Mouse (Mus musculus) midbrain, embryonic 12.5 days (tissue): ENCODE measurements around the gene Sesn3. TPM values are rescaled to one million over a fixed set of nuclear protein-coding genes. Genes with fewer than 3 reads are reported as not detected.
"Not testable (repeated sequence)": the region's sequence is repeated elsewhere in the genome, so short reads cannot be mapped to it uniquely, and the experiment has no call there.

Source experiments
- ATAC-seq: fragments of 200-750 bp; cut with Nextera tagmentation; 2 replicates; pipeline ENCODE4 v1.8.0; 2017; ENCODE audit warnings: low read depth, moderate TSS enrichment, moderate library complexity; ENCODE audit not compliant: low FRiP score
- H3K27ac ChIP-seq: fragments of 300-500 bp; sonication (generic); replicated peaks from 2 replicates; pipeline ENCODE4 v1.5.1; 2016; ENCODE audit warnings: mild to moderate bottlenecking
- H3K27me3 ChIP-seq: fragments of 300-500 bp; sonication (generic); 2 replicates; pipeline ENCODE4 v1.6.1; 2016; ENCODE audit warnings: mild to moderate bottlenecking
- H3K36me3 ChIP-seq: fragments of 300-500 bp; sonication (generic); 2 replicates; pipeline ENCODE4 v1.6.1; 2016
- H3K4me1 ChIP-seq: fragments of 300-500 bp; sonication (generic); 2 replicates; pipeline ENCODE4 v1.6.1; 2016
- H3K4me2 ChIP-seq: fragments of 300-500 bp; sonication (generic); replicated peaks from 2 replicates; pipeline ENCODE4 v1.6.1; 2016; ENCODE audit warnings: mild to moderate bottlenecking, moderate library complexity
- H3K4me3 ChIP-seq: fragments of 300-500 bp; sonication (generic); 2 replicates; pipeline ENCODE4 v1.5.1; 2016; ENCODE audit warnings: mild to moderate bottlenecking
- H3K9ac ChIP-seq: fragments of 300-500 bp; sonication (generic); replicated peaks from 2 replicates; pipeline ENCODE4 v1.6.1; 2016; ENCODE audit warnings: mild to moderate bottlenecking, moderate library complexity
- H3K9me3 ChIP-seq: fragments of 300-500 bp; sonication (generic); 2 replicates; pipeline ENCODE4 v1.6.1; 2016; ENCODE audit warnings: mild to moderate bottlenecking
- WGBS: fragments of 180-500 bp; shearing (Covaris S2); methylation state at CpG from one replicate; pipeline ENCODE4 v1.1.7; 2016; 5-methylcytosine and 5-hydroxymethylcytosine counted together
- polyA plus RNA-seq: library from polyadenylated mRNA; unstranded; fragments of >200 nt; fragmentation: Nextera tagmentation; extraction: Ambion mirVana; gene quantifications from 2 replicates; pipeline ENCODE4 v1.2.1, GENCODE M21; 2016

Sesn3 gene
- polyA plus RNA-seq: 20.1 and 25.0 TPM in 2 replicates

DNA sequence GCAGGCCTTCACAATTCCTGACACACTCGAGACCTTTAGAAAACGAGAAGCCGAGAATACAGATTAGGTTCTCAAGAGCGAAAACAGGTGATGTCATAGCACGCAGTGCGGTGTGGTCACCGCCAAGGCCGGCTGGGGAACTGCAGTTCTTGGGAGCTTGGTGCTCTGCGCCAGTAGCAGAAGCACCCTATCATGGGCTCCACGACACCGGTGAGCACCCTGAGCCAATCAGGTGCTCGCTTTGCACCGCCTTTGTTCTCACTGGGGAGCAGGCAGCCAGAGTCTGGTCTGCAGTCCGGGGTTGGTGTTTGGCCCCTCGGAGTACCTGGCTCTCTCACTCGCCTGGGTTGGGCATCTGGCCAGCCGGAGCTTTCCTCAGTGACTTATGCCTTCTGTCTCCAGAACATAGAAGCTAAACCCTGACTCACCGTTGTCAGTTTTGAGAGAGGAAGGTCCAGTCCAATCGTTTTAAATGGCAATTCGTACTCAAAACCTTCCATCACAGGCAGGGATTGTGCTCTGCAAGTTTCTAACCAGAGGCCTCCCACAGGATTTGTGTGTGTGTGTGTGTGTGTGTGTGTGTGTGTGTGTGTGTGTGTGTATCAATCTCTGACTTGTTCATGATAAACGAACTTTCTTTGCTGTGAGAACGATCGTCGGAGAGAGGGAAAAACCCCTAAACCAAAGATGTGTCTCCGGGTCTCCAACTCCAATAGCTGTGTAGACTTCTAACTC lies at the start of gene Sesn3:
Sesn3 (plus strand) TSS at position 82 of the 735 bp plus-strand sequence.
- Histone ChIP-seq H3K27ac (peak within 1 kb of the TSS; percentile 80), H3K4me3 (peak within 1 kb of the TSS; percentile 35), H3K4me1 (peaks cover 11% of the 10 kb centered on the region), H3K9me3 (no peaks in the 10 kb centered on the region), H3K36me3 (no peaks in the 10 kb centered on the region), H3K27me3 (no peaks in the 10 kb centered on the region), H3K4me2 (peak within 1 kb of the TSS; percentile 59), H3K9ac (peak within 1 kb of the TSS; percentile 28)
- 3% methylated on average over 25 of the region's 25 CpGs for WGBS
- ATAC-seq: peak; percentile 23

GRCm38 (mm10) chr9:14227086-14227485 lies 47.8 kb upstream of the Sesn3 start:
- not testable (repeated sequence) for H3K27me3 ChIP-seq, H3K27ac ChIP-seq, H3K4me2 ChIP-seq, H3K9me3 ChIP-seq, H3K4me3 ChIP-seq, H3K4me1 ChIP-seq, ATAC-seq, H3K9ac ChIP-seq, H3K36me3 ChIP-seq
- whole genome bisulfite sequencing: 82% methylated on average over 2 of the region's 2 CpGs

DNA sequence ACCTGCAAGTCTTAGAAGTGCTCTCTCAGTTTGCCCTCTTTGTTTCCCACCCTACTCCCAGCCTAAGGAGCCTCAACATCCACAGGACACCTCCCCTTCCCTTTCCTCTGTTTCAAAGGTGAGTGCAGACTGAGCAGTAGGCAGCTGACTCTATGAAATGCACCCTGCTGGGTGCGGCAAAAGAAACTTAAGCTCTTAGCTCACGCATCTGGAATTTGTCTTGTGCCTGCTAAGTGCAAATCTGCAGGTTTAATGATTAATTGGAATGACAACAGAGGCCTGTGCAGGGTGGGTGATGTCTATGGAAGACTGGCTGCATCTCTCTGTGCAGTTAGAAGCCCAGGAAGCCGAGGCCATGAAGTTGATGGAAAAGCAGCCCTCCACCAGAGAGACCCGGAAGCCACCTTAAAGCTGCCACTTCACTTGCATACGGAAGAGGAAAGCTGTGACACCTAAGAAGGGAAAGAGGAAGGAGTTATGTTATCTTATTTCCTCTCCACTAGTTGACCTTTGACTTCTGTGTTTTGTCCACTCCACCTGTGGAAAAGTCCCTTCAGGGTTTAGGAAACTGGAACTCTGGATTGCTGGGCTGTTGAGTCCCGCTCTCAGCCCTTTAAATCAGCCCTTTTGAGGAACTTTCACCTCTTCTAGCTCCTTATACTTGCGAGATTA lies 41.0 kb upstream of the Sesn3 start:
- Histone ChIP-seq H3K27me3 (no peaks in the 10 kb centered on the region), H3K4me1 (peaks cover 3% of the 10 kb centered on the region), H3K4me2 (no peak overlapping the region), H3K9me3 (no peaks in the 10 kb centered on the region), H3K4me3 (no peak overlapping the region), H3K36me3 (no peaks in the 10 kb centered on the region), H3K27ac (no peak overlapping the region), H3K9ac (no peak overlapping the region)
- no peak for ATAC-seq
- 53% methylated on average over 7 of the region's 7 CpGs for WGBS

DNA sequence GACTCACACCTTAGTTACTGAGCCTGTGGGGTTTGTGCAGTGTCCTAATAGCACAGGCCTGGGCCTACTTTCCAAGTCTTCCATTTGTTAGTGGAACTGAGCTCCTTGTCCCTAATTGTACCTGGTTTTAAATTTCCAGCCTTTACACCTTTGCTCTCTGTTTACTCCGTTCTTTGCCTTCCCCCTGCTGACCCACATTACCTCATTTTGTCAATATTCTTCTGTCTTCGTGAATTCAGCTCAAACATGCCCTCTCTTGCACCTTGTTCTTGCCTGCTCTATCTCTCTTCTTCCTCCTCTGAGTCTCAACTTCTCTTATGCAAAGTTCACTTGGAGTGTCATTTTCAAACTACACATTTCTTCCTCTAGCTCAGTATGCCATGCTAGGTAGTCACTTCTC lies 39.6 kb upstream of the Sesn3 start:
- WGBS: 90% methylated on average over 2 of the region's 2 CpGs

GRCm38 (mm10) chr9:14241003-14241402 lies 33.9 kb upstream of the Sesn3 start:
- WGBS: 84% methylated on average over 1 of the region's 1 CpGs
- H3K36me3 ChIP-seq, ATAC-seq, H3K4me2 ChIP-seq, H3K9ac ChIP-seq, H3K27me3 ChIP-seq, H3K4me3 ChIP-seq, H3K27ac ChIP-seq, H3K9me3 ChIP-seq: not testable (repeated sequence)
- H3K4me1 ChIP-seq: peaks cover 13% of the 10 kb centered on the region

More for the DNA sequence above, 39.6 kb upstream of the Sesn3 start:
- H3K27ac ChIP-seq: no peak overlapping the region
- no peak overlapping the region for H3K4me3 ChIP-seq
- no peaks in the 10 kb centered on the region for H3K36me3 ChIP-seq
- ATAC-seq: no peak
- H3K27me3 ChIP-seq: no peaks in the 10 kb centered on the region
- no peaks in the 10 kb centered on the region for H3K9me3 ChIP-seq
- H3K9ac ChIP-seq: no peak overlapping the region
- H3K4me1 ChIP-seq: peaks cover 3% of the 10 kb centered on the region
- H3K4me2 ChIP-seq: no peak overlapping the region

DNA sequence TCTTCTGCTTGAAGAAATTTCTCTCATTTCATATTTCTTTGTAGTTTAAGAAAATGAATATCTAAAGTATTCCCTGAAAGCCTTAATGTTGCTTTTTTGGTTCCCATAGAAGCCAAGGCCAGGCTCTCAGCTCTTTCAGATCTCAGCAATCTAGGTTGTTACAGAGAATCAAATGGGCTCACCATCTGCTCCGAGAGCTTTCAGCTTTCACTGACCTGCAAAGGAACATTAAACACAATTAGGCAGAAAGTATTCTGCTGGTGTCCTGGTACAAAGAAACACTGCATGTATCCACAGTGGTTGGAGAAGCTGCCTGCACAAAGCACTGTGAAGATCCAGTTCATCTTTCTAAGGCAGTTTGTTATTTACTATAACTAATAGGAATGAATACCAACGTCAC lies 32.6 kb upstream of the Sesn3 start:
- Histone ChIP-seq H3K4me1 (peaks cover 18% of the 10 kb centered on the region), H3K27ac (no peak overlapping the region), H3K4me2 (no peak overlapping the region), H3K27me3 (no peaks in the 10 kb centered on the region), H3K36me3 (no peaks in the 10 kb centered on the region), H3K4me3 (no peak overlapping the region), H3K9me3 (no peaks in the 10 kb centered on the region), H3K9ac (no peak overlapping the region)
- ATAC-seq: no peak
- 67% methylated on average over 2 of the region's 2 CpGs for WGBS

GRCm38 (mm10) chr9:14244528-14244927 lies 30.3 kb upstream of the Sesn3 start:
- no peak overlapping the region for H3K4me3 ChIP-seq
- ATAC-seq: no peak
- H3K4me1 ChIP-seq: peaks cover 18% of the 10 kb centered on the region
- WGBS: 36% methylated on average over 9 of the region's 9 CpGs
- H3K9me3 ChIP-seq: no peaks in the 10 kb centered on the region
- H3K9ac ChIP-seq: no peak overlapping the region
- peak overlapping the region; percentile 17; the same call in 1 of the 2 replicates for H3K27ac ChIP-seq
- no peaks in the 10 kb centered on the region for H3K27me3 ChIP-seq
- H3K36me3 ChIP-seq: no peaks in the 10 kb centered on the region
- H3K4me2 ChIP-seq: no peak overlapping the region

GRCm38 (mm10) chr9:14245013-14245586 lies 29.8 kb upstream of the Sesn3 start:
- no peak for ATAC-seq
- Histone ChIP-seq H3K4me1 (peaks cover 18% of the 10 kb centered on the region), H3K27ac (peak overlapping the region; percentile 17; the same call in 1 of the 2 replicates), H3K27me3 (no peaks in the 10 kb centered on the region), H3K9ac (no peak overlapping the region), H3K4me3 (no peak overlapping the region), H3K9me3 (no peaks in the 10 kb centered on the region), H3K4me2 (no peak overlapping the region), H3K36me3 (no peaks in the 10 kb centered on the region)
- WGBS: 23% methylated on average over 7 of the region's 7 CpGs

- Histone ChIP-seq H3K9ac (no peak overlapping the region), H3K27ac (no peak overlapping the region), H3K4me1 (peaks cover 18% of the 10 kb centered on the region), H3K4me3 (no peak overlapping the region), H3K9me3 (no peaks in the 10 kb centered on the region), H3K36me3 (no peaks in the 10 kb centered on the region), H3K27me3 (no peaks in the 10 kb centered on the region), H3K4me2 (peak overlapping the region; percentile 16; the same call in 1 of the 2 replicates)
- WGBS: 28% methylated on average over 11 of the region's 11 CpGs
- peak; percentile 76 for ATAC-seq
Measured at GRCm38 (mm10) chr9:14246016-14246799, 28.7 kb upstream of the Sesn3 start.

GRCm38 (mm10) chr9:14247480-14248208 lies 27.2 kb upstream of the Sesn3 start:
- H3K4me2 ChIP-seq: no peak overlapping the region
- no peak overlapping the region for H3K9ac ChIP-seq
- no peak overlapping the region for H3K4me3 ChIP-seq
- no peaks in the 10 kb centered on the region for H3K36me3 ChIP-seq
- H3K9me3 ChIP-seq: no peaks in the 10 kb centered on the region
- no peaks in the 10 kb centered on the region for H3K27me3 ChIP-seq
- H3K4me1 ChIP-seq: peaks cover 18% of the 10 kb centered on the region
- no peak for ATAC-seq
- no peak overlapping the region for H3K27ac ChIP-seq
- 68% methylated on average over 12 of the region's 12 CpGs for WGBS

- H3K4me3 ChIP-seq: no peak overlapping the region
- no peak for ATAC-seq
- H3K36me3 ChIP-seq: no peaks in the 10 kb centered on the region
- no peak overlapping the region for H3K9ac ChIP-seq
- no peak overlapping the region for H3K4me2 ChIP-seq
- peaks cover 18% of the 10 kb centered on the region for H3K4me1 ChIP-seq
- no peak overlapping the region for H3K27ac ChIP-seq
- H3K27me3 ChIP-seq: no peaks in the 10 kb centered on the region
- WGBS: 87% methylated on average over 3 of the region's 3 CpGs
- H3K9me3 ChIP-seq: no peaks in the 10 kb centered on the region
Measured at GRCm38 (mm10) chr9:14248209-14248596, 26.7 kb upstream of the Sesn3 start.
